Comparison of ENCODE assay signal across 7 mouse cellular contexts in the genomic region with DNA sequence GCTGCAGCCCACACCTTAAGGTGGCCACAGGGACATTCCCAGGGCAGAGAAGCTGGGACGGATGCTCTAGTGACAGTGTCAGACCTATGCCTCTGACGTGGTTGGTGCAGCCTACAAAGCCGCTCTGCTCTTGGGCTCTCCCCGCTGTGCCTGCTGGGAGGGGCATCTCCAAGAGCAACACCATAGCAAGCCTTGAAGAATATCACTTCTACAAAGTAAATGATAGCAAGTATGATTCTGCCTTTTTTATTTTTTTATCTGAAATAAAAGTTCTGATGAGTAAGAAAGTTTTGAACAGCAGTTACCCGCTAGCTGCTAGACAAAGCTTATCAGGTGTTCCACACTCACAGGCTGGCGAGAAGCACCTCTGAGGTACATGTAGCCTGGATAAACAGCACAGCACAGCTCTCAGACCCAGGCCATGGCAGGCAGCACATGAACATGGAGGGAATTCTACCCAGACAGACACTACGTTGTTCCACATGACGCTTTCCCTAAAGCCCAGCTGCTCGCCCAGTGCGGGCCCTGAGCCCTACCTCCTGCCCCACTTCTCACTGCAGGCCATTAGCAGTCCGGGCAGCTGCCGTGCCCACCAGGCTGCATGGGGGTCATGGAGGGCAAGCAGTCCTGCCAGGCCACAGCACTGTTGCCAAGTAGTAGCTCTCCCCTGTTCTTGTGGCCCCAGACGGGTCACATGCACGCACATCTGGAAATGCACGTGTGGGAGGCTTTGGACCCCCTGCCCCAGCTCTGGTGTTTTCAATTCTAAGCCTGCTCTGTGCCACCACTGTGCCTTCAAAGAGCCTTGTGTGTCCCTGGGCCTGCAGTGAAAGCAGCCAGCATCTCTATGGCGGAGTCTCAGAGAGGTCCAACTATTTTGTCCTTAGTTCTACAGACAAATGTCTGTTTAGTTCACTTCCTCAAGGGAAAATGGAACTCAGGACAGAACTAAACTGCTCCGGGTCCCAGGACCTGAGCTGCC. TPM values are rescaled to one million over a fixed set of nuclear protein-coding genes. Genes with fewer than 3 reads are reported as not detected.
DNase-seq lines count a peak whose midpoint lies in the region; ATAC-seq lines count a peak whose summit lies in the region.

No protein-coding gene starts in this region.

- peak overlapping the region; percentile 78 for H3K4me3 ChIP-seq in erythroblast, embryonic 14.5 days (replicated peaks)
- H3K4me3 ChIP-seq in megakaryocyte, embryonic 14.5 days (replicated peaks): peak overlapping the region; percentile 81

- peak; percentile 89 for DNase-seq in retina, postnatal 1 day
- no peak for DNase-seq in retina, embryonic 14.5 days (ENCODE audit: low spot score)
- DNase-seq in induced T-regulatory cell, adult 2 months (ENCODE audit: low read depth): peak; percentile 64
- DNase-seq in ovary, postnatal 10 days (ENCODE audit: low spot score): no peak

- H3K9me3 ChIP-seq in erythroblast, embryonic 14.5 days (ENCODE audit: control insufficient read depth, low read length): no peaks in the 10 kb centered on the region
- H3K9me3 ChIP-seq in megakaryocyte, embryonic 14.5 days: no peaks in the 10 kb centered on the region

- no peaks in the 10 kb centered on the region; the same call in 1 of the 2 replicates for H3K27me3 ChIP-seq in erythroblast, embryonic 14.5 days (ENCODE audit: control insufficient read depth)
- no peaks in the 10 kb centered on the region for H3K27me3 ChIP-seq in megakaryocyte, embryonic 14.5 days (replicated peaks)

- peaks cover 96% of the 10 kb centered on the region for H3K36me3 ChIP-seq in erythroblast, embryonic 14.5 days (ENCODE audit: control insufficient read depth)
- peaks cover 96% of the 10 kb centered on the region for H3K36me3 ChIP-seq in megakaryocyte, embryonic 14.5 days (replicated peaks; ENCODE audit: low read length)

- no peak for ATAC-seq in monocyte, adult 5-6 weeks (replicated peaks; ENCODE audit: insufficient number of reproducible peaks, low FRiP score, low TSS enrichment, poor library complexity, severe bottlenecking)

- H3K4me1 ChIP-seq in erythroblast, embryonic 14.5 days (ENCODE audit: control insufficient read depth): peaks cover 96% of the 10 kb centered on the region
- H3K4me1 ChIP-seq in megakaryocyte, embryonic 14.5 days: peaks cover 98% of the 10 kb centered on the region

RNA-seq across cellular contexts. Expression of a gene that starts 11.5 kb away (rescaled TPM):
- polyA plus RNA-seq in erythroblast, embryonic 14.5 days (2012): 8.1 and 9.7 TPM in 2 replicates
- polyA plus RNA-seq in megakaryocyte, embryonic 14.5 days (2012; ENCODE audit: insufficient read depth, low replicate concordance): 54.8 and 69.9 TPM in 2 replicates
- total RNA-seq in monocyte, adult 5-6 weeks (2017): 6.9 to 10.8 TPM (median 9.8 TPM) in 3 replicates

RNA-seq across cellular contexts. Expression of a gene that starts 16.1 kb away (rescaled TPM):
- polyA plus RNA-seq in erythroblast, embryonic 14.5 days (2012): not detected in 2 replicates
- polyA plus RNA-seq in megakaryocyte, embryonic 14.5 days (2012; ENCODE audit: insufficient read depth, low replicate concordance): 1.8 TPM in 1 of 2 replicates, not detected in the other
- total RNA-seq in monocyte, adult 5-6 weeks (2017): 28.4 to 51.7 TPM (median 32.7 TPM) in 3 replicates

RNA-seq across cellular contexts. Expression of a gene that starts 34.0 kb away (rescaled TPM):
- polyA plus RNA-seq in erythroblast, embryonic 14.5 days (2012): not detected in 2 replicates
- polyA plus RNA-seq in megakaryocyte, embryonic 14.5 days (2012; ENCODE audit: insufficient read depth, low replicate concordance): not detected in 2 replicates
- total RNA-seq in monocyte, adult 5-6 weeks (2017): 0.53 to 1.3 TPM in 2 of 3 replicates, not detected in the other

RNA-seq across cellular contexts. Expression of a gene that starts 36.6 kb away (rescaled TPM):
- 0.02 and 0.06 TPM in 2 replicates for polyA plus RNA-seq in erythroblast, embryonic 14.5 days (2012)
- polyA plus RNA-seq in megakaryocyte, embryonic 14.5 days (2012; ENCODE audit: insufficient read depth, low replicate concordance): not detected in 2 replicates
- total RNA-seq in monocyte, adult 5-6 weeks (2017): not detected in 3 replicates

RNA-seq across cellular contexts. Expression of a gene that starts 37.8 kb away (rescaled TPM):
- 5.5 and 10.5 TPM in 2 replicates for polyA plus RNA-seq in erythroblast, embryonic 14.5 days (2012)
- polyA plus RNA-seq in megakaryocyte, embryonic 14.5 days (2012; ENCODE audit: insufficient read depth, low replicate concordance): 51.4 and 67.9 TPM in 2 replicates
- 9.5 to 46.4 TPM (median 15.2 TPM) in 3 replicates for total RNA-seq in monocyte, adult 5-6 weeks (2017)

Comparison
In these comparisons a context has a peak if more than half of its experiments do, and no peak if none do; other contexts are left out.
1. DNase-seq: peak in retina, postnatal 1 day (single experiment) and induced T-regulatory cell, adult 2 months (single experiment); none in retina, embryonic 14.5 days (single experiment) and ovary, postnatal 10 days (single experiment).